Mouse (Mus musculus): ENCODE results near the gene Rsrc1.
"Not testable (repeated sequence)": the region's sequence is repeated elsewhere in the genome, so short reads cannot be mapped to it uniquely, and the experiment has no call there.

Gene Rsrc1

GRCm38 (mm10) chr3:66985539-66986286 is 4.5 kb downstream of the Rsrc1 start:
- DNase-seq (ENCODE audit: inconsistent ontology term), result peak; percentile 78

DNA sequence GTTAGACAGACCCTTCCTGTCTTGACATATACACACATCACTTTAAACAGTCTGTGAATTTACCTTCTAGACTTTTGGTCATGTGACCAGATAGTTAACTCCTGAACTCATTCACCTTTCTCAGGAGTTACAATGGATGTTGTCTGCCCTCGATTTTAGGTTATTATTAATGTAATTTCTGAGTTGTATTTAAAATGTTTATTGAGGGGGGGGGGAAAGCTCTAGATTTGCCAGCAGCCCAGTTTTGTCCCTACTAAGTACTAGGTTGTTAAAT is 5.0 kb downstream of the Rsrc1 start:
- DNase-seq (ENCODE audit: inconsistent ontology term), result no peak

DNA sequence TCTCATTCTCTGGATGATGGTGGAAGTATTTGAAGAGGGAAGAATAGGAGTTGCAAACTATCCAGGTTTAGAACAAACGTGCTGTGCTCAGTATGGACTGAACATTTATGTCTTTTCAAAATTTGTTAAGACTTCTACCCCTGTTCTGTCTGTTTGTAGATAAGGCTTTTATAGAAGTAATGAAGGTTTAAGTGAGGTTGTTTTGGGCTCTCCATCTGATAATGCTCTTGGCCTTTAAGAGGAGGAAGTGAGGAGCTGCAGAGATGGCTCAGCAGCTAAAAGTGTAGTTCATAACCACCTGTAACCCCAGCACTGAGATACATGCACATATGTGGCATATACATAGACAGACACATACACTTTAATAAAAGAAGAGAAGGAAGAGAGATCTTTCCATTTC is 15.6 kb downstream of the Rsrc1 start:
- no peak for DNase-seq (ENCODE audit: inconsistent ontology term)

DNA sequence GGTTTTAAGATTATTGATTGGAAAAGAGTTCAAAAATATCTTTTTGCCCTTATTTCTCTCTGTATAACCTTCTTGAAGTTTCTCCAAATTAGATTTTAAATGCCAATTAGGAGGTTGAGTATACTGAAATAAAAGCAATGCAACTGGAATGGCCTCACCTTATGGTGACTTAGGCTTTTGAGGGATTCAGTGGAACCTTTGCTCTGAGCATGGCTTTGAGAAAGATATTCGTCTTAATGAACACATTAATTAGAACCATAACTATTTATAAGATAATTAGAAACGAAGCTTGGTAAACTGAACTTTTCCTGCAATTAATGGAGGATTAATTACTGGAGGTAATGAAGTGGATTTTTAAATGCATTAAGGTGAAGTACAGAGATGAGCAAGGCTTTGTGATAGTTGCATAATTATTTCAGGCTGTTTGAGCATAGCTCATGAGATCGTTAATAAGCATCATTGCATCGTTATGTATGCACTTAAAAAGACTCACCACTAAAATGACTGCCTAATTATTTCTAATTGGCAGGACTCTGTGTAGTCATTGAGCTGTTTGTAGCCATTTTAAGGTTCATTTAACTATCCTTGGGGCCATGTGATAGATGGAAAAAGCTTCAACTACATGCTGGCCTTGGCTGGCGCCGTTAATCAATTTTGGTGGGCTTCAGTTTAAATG is 55.3 kb downstream of the Rsrc1 start:
- DNase-seq (ENCODE audit: inconsistent ontology term), result peak; percentile 31

GRCm38 (mm10) chr3:67059755-67060154 is 78.6 kb downstream of the Rsrc1 start:
- DNase-seq (ENCODE audit: inconsistent ontology term), result no peak

- no peak for DNase-seq (ENCODE audit: inconsistent ontology term)
Observed at GRCm38 (mm10) chr3:67070575-67071488, 89.6 kb downstream of the Rsrc1 start.

DNA sequence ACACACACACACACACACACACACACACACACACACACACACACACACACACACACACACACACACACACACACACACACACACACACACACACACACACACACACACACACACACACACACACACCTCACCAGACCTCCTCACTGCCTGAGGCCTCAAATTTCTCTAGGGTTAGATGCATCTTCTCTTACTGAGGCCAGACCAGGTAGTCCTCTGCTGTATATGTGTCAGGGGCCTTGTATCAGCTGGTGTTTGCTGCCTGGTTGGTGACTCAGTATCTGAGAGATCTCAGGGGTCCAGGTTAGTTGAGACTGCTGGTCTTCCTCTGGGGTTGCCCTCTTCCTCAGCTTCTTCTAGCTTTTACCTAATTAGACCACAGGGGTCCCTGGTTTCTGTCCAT is 92.5 kb downstream of the Rsrc1 start:
- not testable (repeated sequence) for DNase-seq (ENCODE audit: inconsistent ontology term)

DNA sequence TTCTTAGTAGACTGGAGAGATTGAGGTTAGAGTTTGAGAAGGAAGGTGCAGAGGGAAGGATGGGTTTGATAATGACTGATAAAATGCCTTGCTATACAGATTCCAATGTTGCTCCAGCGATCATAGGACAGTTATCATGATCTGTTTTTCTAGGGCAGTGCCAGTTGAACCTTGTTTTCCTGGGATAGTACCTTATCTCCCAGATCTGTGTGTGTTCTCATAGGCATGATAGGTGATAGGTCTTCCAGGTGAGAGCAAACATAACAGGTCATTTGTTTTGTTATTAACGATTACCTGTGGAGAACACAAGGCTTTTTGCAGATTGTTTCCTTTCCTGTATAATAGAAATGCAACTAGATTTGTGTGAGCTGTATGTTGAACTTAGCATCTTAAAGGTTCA is 94.3 kb downstream of the Rsrc1 start:
- DNase-seq (ENCODE audit: inconsistent ontology term), result no peak

DNA sequence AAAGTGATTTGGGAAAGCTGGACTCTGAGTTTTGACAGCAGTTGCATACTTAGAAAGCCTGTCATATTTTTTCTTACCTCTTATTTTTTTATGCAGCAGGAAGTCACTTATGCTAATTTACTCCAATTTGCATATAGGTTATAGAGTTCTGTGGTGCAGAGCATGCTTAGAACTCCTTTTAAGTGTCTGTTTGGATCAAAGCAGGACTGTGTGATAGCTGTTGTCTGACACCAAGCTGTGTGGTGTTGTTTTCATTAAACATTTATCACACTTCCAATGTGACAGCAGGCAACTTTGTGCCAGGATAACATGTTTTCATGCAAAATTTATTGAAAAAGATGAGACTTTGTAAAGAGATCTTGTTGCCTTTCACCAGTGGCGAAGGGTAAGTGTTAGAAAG is 103.6 kb downstream of the Rsrc1 start:
- no peak for DNase-seq (ENCODE audit: inconsistent ontology term)

- no peak for DNase-seq (ENCODE audit: inconsistent ontology term)
Observed at GRCm38 (mm10) chr3:67108428-67108827, 127.2 kb downstream of the Rsrc1 start.

DNA sequence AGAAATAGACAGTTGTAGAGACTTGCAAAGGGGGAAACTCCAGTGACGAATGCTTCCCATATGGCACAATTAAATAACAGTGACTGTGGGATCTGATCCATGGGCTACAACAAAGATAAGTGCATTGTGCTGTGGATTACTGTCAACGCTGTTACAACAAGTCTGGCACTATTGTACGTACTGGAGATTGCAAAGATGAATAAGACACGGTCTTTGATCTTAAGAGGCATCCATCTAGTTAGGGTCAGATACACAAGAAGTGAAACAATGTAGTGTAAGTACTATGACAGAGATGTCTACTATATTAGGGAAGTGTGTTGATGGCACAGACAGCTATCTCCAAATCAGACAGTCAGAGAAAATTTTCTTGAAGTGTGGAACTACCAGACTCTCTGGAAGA is 135.1 kb downstream of the Rsrc1 start:
- no peak for DNase-seq (ENCODE audit: inconsistent ontology term)

GRCm38 (mm10) chr3:67132521-67132920 is 151.3 kb downstream of the Rsrc1 start:
- DNase-seq (ENCODE audit: inconsistent ontology term), result no peak

DNA sequence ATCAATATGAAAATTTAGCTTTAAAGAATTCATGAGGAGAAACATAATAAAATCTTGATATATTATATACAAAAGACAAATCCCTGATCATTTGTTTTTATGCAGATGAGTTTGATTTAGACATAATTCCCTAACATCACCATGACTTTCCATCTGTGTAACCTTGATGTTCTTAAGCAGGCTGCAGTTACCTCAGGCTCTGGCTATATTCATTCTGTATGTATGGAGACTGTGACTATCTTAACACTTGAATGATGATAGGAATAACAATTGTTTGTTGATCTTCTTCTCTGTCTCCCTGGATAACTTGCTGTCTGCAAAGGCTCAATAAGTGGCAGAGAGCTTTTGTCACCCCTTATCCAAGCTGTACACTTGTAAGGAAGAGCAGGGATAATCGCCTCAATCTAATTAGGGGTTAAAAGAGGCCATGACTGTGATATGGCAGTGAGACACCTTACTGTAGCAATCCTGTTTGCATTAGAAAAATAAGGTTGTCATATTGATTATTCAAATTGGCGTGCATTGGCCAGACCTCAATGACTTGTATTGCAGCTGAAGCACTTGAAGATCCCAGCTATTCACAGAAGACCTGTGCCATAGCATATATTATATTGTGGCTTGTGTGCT is 154.7 kb downstream of the Rsrc1 start:
- DNase-seq (ENCODE audit: inconsistent ontology term), result no peak

GRCm38 (mm10) chr3:67144952-67145351 is 163.8 kb downstream of the Rsrc1 start:
- no peak for DNase-seq (ENCODE audit: inconsistent ontology term)

GRCm38 (mm10) chr3:67146280-67146679 is 165.1 kb downstream of the Rsrc1 start:
- no peak for DNase-seq (ENCODE audit: inconsistent ontology term)

GRCm38 (mm10) chr3:67147246-67147645 is 166.1 kb downstream of the Rsrc1 start:
- no peak for DNase-seq (ENCODE audit: inconsistent ontology term)

- DNase-seq (ENCODE audit: inconsistent ontology term), result no peak
Observed at GRCm38 (mm10) chr3:67197179-67197578, 216.0 kb downstream of the Rsrc1 start.

DNA sequence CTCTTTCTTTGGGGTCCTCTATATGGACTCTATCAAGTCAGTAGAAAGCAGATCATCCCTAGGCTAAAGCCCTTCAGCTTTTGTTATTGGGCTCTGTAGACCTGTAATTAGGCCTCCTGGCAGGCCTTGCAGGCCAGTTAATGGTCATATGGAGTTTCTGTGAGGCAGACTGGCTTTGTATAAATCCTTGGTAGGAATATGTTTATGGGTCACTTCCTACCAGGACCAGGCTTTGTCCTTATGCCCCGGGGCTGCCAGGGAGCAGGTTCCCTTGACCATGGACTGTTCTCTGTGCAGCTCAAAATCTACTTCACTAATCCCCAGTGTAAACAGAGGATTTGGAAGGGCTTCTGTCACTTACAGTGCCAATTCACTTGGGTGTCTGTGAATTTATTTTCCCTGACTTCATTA is 231.9 kb downstream of the Rsrc1 start:
- no peak for DNase-seq (ENCODE audit: inconsistent ontology term)

DNA sequence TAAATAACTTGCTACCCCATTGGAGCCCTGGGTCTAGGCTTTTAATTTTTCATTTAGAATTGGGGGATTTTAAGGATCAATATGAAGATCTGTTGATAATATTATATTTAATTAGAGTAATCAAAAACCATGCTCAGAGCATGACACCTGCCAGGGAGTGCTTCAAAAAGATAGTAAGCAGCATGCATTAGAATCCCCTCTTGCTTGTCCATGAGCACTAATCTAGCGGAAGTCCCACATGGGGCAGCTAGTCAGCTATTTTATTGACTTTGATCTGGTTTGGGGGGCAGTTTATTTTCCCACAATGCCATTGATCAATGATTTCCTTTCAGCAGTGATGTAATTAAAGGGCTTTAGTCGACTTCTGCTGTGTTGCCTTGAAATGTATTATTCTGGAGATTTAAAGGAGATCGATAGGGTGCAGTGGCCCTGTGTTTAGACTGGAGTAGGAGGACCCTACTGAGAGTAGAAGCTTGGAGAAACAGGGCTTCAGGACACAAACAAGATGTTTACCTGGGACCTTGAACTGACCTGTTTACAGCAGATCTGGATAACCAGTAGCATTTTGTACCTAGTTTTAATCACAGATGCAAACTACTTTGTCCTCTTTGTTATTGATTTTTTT is 251.5 kb downstream of the Rsrc1 start:
- DNase-seq (ENCODE audit: inconsistent ontology term), result no peak

DNA sequence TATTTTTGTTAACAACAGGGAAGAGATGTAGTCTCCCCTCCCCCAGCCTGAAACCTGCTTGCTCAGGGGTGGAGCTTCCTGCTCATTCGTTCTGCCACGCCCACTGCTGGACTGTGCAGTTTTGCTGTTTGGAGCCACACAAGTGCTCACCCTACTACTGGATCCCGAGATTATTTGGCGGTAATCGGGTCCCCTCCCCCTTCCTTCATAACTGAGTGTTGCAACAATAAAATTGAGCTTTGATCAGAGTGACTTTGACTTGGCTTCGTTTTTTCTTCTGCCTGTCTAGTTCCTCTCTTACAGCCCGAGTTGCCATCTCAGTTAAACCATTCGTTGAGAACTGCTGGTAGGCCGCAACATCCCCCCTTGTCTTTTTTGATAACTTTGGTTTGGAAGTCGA is 261.3 kb downstream of the Rsrc1 start:
- not testable (repeated sequence) for DNase-seq (ENCODE audit: inconsistent ontology term)

DNA sequence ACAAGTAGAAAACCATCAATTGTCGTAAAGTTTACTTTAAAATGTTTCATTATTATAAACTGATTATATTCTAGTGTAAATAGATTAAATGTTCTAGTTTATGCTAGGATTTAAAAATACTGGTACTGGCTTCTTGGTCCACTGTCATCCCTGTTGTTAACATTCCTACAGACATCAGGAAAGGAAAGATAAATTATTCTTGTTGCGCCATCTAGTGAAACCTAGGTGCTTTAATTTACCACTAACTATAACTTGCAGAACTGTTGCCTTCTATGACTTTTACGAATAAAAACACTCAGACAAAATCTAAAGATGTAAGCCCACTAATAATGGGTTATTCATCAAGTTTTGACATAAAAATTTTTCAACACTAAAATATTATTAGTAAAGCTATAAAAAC is 286.3 kb downstream of the Rsrc1 start:
- DNase-seq (ENCODE audit: inconsistent ontology term), result no peak

DNA sequence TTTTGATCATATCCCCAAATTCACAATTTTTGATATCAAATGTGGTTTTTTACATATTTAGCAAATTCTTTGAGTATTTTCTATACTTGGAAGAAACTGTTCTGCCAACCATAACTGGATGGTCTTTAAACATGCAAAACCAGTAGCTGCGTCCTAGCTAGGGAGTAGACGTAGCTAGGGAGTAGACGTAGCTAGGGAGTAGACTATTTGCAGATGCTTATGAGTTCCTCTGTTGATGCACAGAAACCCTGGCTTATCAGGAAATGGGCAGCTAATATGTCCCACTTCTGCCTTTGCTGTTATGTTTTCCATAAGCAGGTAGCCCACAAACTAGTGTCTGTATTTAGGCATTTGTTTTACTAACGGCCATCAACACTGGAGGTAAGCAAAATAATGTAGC is 298.6 kb downstream of the Rsrc1 start:
- no peak for DNase-seq (ENCODE audit: inconsistent ontology term)

Measured in Muller cell, postnatal 12 days (primary cell).